Mouse (Mus musculus) limb, embryonic 15.5 days (tissue): ENCODE data around the gene Plaa. TPM values are rescaled to one million over a fixed set of nuclear protein-coding genes. Genes with fewer than 3 reads are reported as not detected.

ENCODE experiments used
- ATAC-seq: fragments of 200-750 bp; cut with Nextera tagmentation; 2 replicates; pipeline ENCODE4 v1.8.0; 2017; ENCODE audit warnings: low read depth, moderate TSS enrichment; ENCODE audit not compliant: insufficient number of reproducible peaks, low FRiP score, low TSS enrichment
- H3K27ac ChIP-seq: fragments of 300-500 bp; sonication (generic); 2 replicates; pipeline ENCODE4 v1.5.1; 2015; ENCODE audit warnings: moderate library complexity, mild to moderate bottlenecking, inconsistent platforms
- H3K27me3 ChIP-seq: fragments of 300-500 bp; sonication (generic); 2 replicates; pipeline ENCODE4 v1.6.1; 2015; ENCODE audit warnings: inconsistent platforms
- H3K36me3 ChIP-seq: fragments of 300-500 bp; sonication (generic); 2 replicates; pipeline ENCODE4 v1.6.1; 2015; ENCODE audit warnings: inconsistent platforms
- H3K4me1 ChIP-seq: fragments of 300-500 bp; sonication (generic); 2 replicates; pipeline ENCODE4 v1.6.1; 2015; ENCODE audit warnings: inconsistent platforms
- H3K4me2 ChIP-seq: fragments of 300-500 bp; sonication (generic); 2 replicates; pipeline ENCODE4 v1.6.1; 2015; ENCODE audit warnings: mild to moderate bottlenecking, inconsistent platforms
- H3K4me3 ChIP-seq: fragments of 300-500 bp; sonication (generic); 2 replicates; pipeline ENCODE4 v1.5.1; 2015; ENCODE audit warnings: mild to moderate bottlenecking, inconsistent platforms
- H3K9ac ChIP-seq: fragments of 300-500 bp; sonication (generic); 2 replicates; pipeline ENCODE4 v1.6.1; 2015; ENCODE audit warnings: inconsistent platforms
- H3K9me3 ChIP-seq: fragments of 300-500 bp; sonication (generic); 2 replicates; pipeline ENCODE4 v1.6.1; 2016; ENCODE audit warnings: inconsistent platforms
- WGBS: fragments of 180-500 bp; shearing (Covaris S2); methylation state at CpG from one replicate; pipeline ENCODE4 v1.1.7; 2015; 5-methylcytosine and 5-hydroxymethylcytosine counted together
- polyA plus RNA-seq: library from polyadenylated mRNA; unstranded; fragments of >200 nt; fragmentation: Nextera tagmentation; extraction: Ambion mirVana; gene quantifications from 2 replicates; pipeline ENCODE4 v1.2.1, GENCODE M21; 2015

The Plaa gene
- polyA plus RNA-seq, 1 experiment from 2014 or later: 55.8 TPM

GRCm38 (mm10) chr4:94601395-94601794 is 1.6 kb downstream of the Plaa start:
- no peak for ATAC-seq
- H3K36me3 ChIP-seq: no peaks in the 10 kb centered on the region
- no peak overlapping the region; the same call in 1 of the 2 replicates for H3K4me2 ChIP-seq
- WGBS: 80% methylated on average over 4 of the region's 4 CpGs
- no peaks in the 10 kb centered on the region for H3K27me3 ChIP-seq
- no peaks in the 10 kb centered on the region for H3K9me3 ChIP-seq
- no peak overlapping the region for H3K27ac ChIP-seq
- peaks cover 13% of the 10 kb centered on the region for H3K4me1 ChIP-seq
- H3K4me3 ChIP-seq: no peak overlapping the region
- no peak overlapping the region for H3K9ac ChIP-seq

GRCm38 (mm10) chr4:94592709-94593108 is 10.3 kb downstream of the Plaa start:
- Histone ChIP-seq H3K9me3 (no peaks in the 10 kb centered on the region), H3K4me2 (no peak overlapping the region), H3K27me3 (no peaks in the 10 kb centered on the region), H3K27ac (no peak overlapping the region), H3K36me3 (no peaks in the 10 kb centered on the region), H3K9ac (no peak overlapping the region), H3K4me3 (no peak overlapping the region), H3K4me1 (no peaks in the 10 kb centered on the region; the same call in 1 of the 2 replicates)
- no peak for ATAC-seq

GRCm38 (mm10) chr4:94591765-94592381 is 11.2 kb downstream of the Plaa start:
- 85% methylated on average over 4 of the region's 4 CpGs for WGBS
- H3K4me3 ChIP-seq: no peak overlapping the region
- no peak overlapping the region for H3K27ac ChIP-seq
- H3K4me1 ChIP-seq: no peaks in the 10 kb centered on the region; the same call in 1 of the 2 replicates
- H3K9me3 ChIP-seq: no peaks in the 10 kb centered on the region
- H3K9ac ChIP-seq: no peak overlapping the region
- no peaks in the 10 kb centered on the region for H3K36me3 ChIP-seq
- H3K4me2 ChIP-seq: no peak overlapping the region
- ATAC-seq: no peak
- H3K27me3 ChIP-seq: no peaks in the 10 kb centered on the region

- Histone ChIP-seq H3K27me3 (no peaks in the 10 kb centered on the region), H3K27ac (no peak overlapping the region), H3K9me3 (no peaks in the 10 kb centered on the region), H3K9ac (no peak overlapping the region), H3K4me1 (no peaks in the 10 kb centered on the region), H3K4me3 (no peak overlapping the region), H3K4me2 (no peak overlapping the region), H3K36me3 (peaks cover 46% of the 10 kb centered on the region)
- ATAC-seq: no peak
- WGBS: 94% methylated on average over 4 of the region's 4 CpGs
Observed at GRCm38 (mm10) chr4:94572677-94573076, 30.4 kb downstream of the Plaa start.

GRCm38 (mm10) chr4:94564297-94564696 is 38.7 kb downstream of the Plaa start:
- Histone ChIP-seq H3K4me1 (no peaks in the 10 kb centered on the region), H3K9ac (no peak overlapping the region), H3K4me2 (no peak overlapping the region), H3K36me3 (peaks cover 11% of the 10 kb centered on the region; the same call in 1 of the 2 replicates), H3K27ac (no peak overlapping the region), H3K9me3 (no peaks in the 10 kb centered on the region), H3K4me3 (no peak overlapping the region), H3K27me3 (no peaks in the 10 kb centered on the region)
- ATAC-seq: no peak

GRCm38 (mm10) chr4:94561954-94562648 is 40.9 kb downstream of the Plaa start:
- no peak for ATAC-seq
- H3K4me1 ChIP-seq: no peaks in the 10 kb centered on the region
- 0 out of 2 replicates have a peak, but pooled peaks cover 3% of the 10 kb centered on the region for H3K36me3 ChIP-seq
- no peaks in the 10 kb centered on the region for H3K9me3 ChIP-seq
- H3K9ac ChIP-seq: no peak overlapping the region
- no peak overlapping the region for H3K27ac ChIP-seq
- WGBS: 66% methylated on average over 7 of the region's 7 CpGs
- H3K27me3 ChIP-seq: no peaks in the 10 kb centered on the region
- no peak overlapping the region for H3K4me3 ChIP-seq
- H3K4me2 ChIP-seq: no peak overlapping the region

GRCm38 (mm10) chr4:94560316-94560715 is 42.7 kb downstream of the Plaa start:
- Histone ChIP-seq H3K27me3 (no peaks in the 10 kb centered on the region), H3K4me3 (no peak overlapping the region), H3K9ac (no peak overlapping the region), H3K4me2 (no peak overlapping the region), H3K9me3 (no peaks in the 10 kb centered on the region), H3K36me3 (no peaks in the 10 kb centered on the region), H3K27ac (no peak overlapping the region), H3K4me1 (peaks cover under 1% of the 10 kb centered on the region; the same call in 1 of the 2 replicates)
- no peak for ATAC-seq
- 70% methylated on average over 1 of the region's 1 CpGs for WGBS

- H3K27ac ChIP-seq: no peak overlapping the region
- H3K4me3 ChIP-seq: no peak overlapping the region
- H3K36me3 ChIP-seq: no peaks in the 10 kb centered on the region
- H3K9me3 ChIP-seq: no peaks in the 10 kb centered on the region
- ATAC-seq: no peak
- no peak overlapping the region for H3K9ac ChIP-seq
- peaks cover 5% of the 10 kb centered on the region for H3K4me1 ChIP-seq
- H3K27me3 ChIP-seq: no peaks in the 10 kb centered on the region
- H3K4me2 ChIP-seq: no peak overlapping the region
- WGBS: 67% methylated on average over 2 of the region's 2 CpGs
Observed at GRCm38 (mm10) chr4:94559266-94559665, 43.8 kb downstream of the Plaa start.

- ATAC-seq: no peak
- H3K4me2 ChIP-seq: no peak overlapping the region
- no peaks in the 10 kb centered on the region for H3K36me3 ChIP-seq
- peak overlapping the region; percentile 100; the same call in 1 of the 2 replicates for H3K4me3 ChIP-seq
- 71% methylated on average over 7 of the region's 7 CpGs for WGBS
- H3K27me3 ChIP-seq: no peaks in the 10 kb centered on the region
- peaks cover 5% of the 10 kb centered on the region for H3K4me1 ChIP-seq
- H3K27ac ChIP-seq: no peak overlapping the region
- no peak overlapping the region for H3K9ac ChIP-seq
- H3K9me3 ChIP-seq: no peaks in the 10 kb centered on the region
Observed at GRCm38 (mm10) chr4:94557145-94557544, 45.9 kb downstream of the Plaa start.

- peak; percentile 90 for ATAC-seq
- no peaks in the 10 kb centered on the region for H3K27me3 ChIP-seq
- H3K9me3 ChIP-seq: no peaks in the 10 kb centered on the region
- no peaks in the 10 kb centered on the region for H3K36me3 ChIP-seq
- H3K27ac ChIP-seq: peak within 1 kb of the TSS; percentile 83
- peak within 1 kb of the TSS; percentile 56 for H3K4me2 ChIP-seq
- peaks cover 5% of the 10 kb centered on the region for H3K4me1 ChIP-seq
- peak within 1 kb of the TSS; percentile 77 for H3K9ac ChIP-seq
- H3K4me3 ChIP-seq: peak within 1 kb of the TSS; percentile 100
- under 1% methylated on average over 79 of the region's 83 CpGs for WGBS
Observed at GRCm38 (mm10) chr4:94556265-94557054, 46.6 kb downstream of the Plaa start, which contains the start of the genes Gm10306 and Caap1. Gene Gm10306 (plus strand): TSS chr4:94556546. Gene Caap1 (minus strand): TSS chr4:94556796.

GRCm38 (mm10) chr4:94554955-94555494 is 48.0 kb downstream of the Plaa start:
- H3K4me2 ChIP-seq: no peak overlapping the region
- H3K4me1 ChIP-seq: peaks cover 5% of the 10 kb centered on the region
- H3K36me3 ChIP-seq: no peaks in the 10 kb centered on the region
- no peak overlapping the region for H3K9ac ChIP-seq
- no peaks in the 10 kb centered on the region for H3K9me3 ChIP-seq
- ATAC-seq: no peak
- no peak overlapping the region for H3K27ac ChIP-seq
- WGBS: 86% methylated on average over 5 of the region's 5 CpGs
- H3K4me3 ChIP-seq: no peak overlapping the region
- H3K27me3 ChIP-seq: no peaks in the 10 kb centered on the region
